Mouse (Mus musculus) thymus, postnatal 10 days (tissue): ENCODE measurements around the gene Rbm19.

Source experiments
- DNase-seq, 2 experiments: peaks; one replicate each; pipeline ENCODE4 v3.0.0; 2021; ENCODE audit warnings: low spot score in 2 of 2

Gene Rbm19

DNA sequence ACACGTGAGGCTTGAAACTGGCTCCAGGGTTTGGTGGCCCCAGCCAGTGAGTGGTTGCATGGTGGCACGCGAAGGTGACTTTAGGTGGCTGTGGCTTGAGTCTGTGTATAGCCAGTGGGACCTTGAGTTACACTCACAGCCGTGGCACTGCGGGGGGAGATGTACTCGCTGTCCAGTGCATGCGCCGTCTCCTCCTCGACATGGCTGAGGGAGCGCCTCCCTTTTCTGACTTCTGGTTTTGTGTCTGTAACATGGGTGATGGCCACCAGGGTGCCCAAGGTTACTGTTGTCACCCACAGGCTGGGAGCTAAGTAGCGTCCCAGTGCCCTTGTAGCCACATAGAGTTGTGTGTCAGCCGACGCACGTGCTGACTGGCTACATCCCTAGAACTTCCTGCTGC, 19.1 kb downstream of the Rbm19 start:
- no peak for DNase-seq

DNA sequence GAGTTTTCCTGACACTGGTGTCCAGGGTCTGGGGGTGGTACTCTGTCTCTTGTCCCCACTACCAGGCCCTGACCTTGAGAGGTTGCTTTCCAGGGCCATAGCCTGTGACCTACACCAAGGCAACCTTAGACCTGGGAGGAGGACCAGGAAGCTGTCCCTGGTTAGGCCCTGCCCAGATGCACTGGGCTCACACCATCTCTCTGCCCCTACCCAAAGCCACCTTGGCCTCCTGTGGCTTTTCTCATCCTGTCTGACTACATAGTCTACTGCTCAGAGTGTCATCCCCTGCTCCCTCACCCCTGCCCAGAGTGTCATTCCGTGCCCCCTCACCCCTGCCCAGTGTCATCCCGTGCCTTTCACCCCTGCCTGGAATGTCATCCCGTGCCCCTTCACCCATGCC, 19.6 kb downstream of the Rbm19 start:
- no peak for DNase-seq

- no peak for DNase-seq
These were observed 20.0 kb downstream of the Rbm19 start for GRCm38 (mm10) chr5:120136236-120136675.

- no peak for DNase-seq
These were observed 20.8 kb downstream of the Rbm19 start for GRCm38 (mm10) chr5:120137038-120137437.

DNA sequence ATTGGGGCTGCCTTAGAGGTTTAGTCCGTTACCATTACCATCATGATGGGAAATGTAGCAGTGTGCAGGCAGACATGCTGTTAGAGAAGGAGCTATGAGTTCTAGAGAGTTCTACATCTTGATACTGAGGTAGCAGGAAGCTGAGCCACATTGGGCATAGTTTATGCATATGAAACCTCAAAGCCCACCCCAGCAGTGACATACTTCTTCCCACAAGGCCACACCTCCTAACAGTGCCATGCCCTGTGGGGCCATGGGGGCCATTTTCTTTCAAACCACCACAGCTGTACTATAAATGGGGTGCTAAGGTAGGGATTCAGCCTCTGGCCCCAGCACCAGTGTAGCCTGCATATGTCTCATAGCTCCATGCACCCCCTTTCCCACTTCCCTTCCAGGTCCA, 21.6 kb downstream of the Rbm19 start:
- no peak for DNase-seq

GRCm38 (mm10) chr5:120138406-120138805, 22.1 kb downstream of the Rbm19 start:
- no peak for DNase-seq

DNA sequence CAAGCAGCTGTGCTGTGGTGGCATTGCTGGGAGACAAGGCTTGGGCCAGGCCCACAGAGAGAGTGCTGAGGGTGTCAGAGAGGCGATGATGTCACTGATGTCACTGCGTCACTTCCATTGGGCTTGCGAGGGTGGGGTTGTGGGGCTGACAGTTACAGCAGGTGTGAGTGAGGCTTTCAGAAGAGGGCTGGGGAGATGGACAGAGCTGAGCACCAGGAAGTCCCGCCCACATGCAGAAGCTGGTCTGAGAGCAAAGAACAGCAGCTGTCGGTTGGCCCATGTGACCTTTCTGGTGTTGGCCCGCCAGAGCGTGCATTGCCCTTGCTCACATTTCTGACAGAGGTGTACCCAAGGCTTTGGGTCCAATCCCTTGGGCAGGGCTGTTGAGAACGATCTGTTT, 23.0 kb downstream of the Rbm19 start:
- DNase-seq = peak; percentile 59 to 70

DNA sequence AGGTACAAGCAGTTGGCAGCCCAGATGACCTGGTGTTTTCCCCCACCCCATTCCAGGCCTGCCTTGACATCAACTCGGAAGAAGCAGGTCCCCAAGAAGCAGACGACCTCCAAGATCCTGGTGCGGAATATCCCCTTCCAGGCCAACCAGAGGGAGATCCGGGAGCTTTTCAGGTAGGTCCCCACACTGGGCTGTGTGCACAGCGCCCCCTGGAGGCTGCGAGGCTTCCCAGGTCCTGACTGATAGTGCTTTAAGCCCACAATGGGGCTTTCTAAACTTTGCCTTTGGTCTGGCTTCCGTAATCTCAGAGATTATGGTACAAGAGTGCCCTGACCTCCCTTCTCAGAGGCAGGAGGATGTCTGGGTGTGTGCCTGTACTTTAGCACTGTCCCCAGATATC, 27.7 kb downstream of the Rbm19 start:
- peak in 1 of 2 experiments; percentile 48 for DNase-seq

DNA sequence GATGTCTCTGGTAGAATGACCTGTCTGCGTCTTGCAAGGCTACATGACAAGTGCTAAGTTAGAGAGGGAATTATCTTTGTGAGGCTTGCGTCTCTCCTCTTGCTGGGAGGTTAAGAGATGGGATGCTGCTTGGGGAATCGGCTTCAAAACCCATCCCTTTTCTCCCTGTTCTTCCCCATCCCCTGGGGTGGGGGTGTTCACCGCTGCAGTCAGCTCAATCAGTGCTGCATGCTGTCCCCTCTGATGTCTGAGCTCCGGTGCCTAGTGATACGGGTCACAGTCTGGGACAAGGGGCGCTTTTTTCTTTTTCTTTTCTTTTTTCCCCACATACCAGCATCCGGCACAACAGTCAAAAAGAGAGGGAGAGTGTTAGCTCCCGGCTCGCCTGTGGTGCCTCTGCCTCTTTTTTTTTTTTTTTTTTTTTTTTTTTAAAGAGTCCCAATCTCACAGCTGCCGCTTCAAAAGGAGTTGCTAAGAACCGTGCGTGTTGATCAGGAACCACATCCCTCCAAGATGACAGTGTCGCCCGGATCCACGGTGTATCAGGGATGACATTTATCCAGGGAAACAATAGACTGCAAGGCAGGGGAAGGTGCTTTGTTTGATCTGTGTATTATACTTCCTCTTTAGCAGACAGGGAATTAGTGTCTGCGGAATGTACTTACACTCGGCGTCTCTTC, 29.2 kb downstream of the Rbm19 start:
- no peak for DNase-seq

DNA sequence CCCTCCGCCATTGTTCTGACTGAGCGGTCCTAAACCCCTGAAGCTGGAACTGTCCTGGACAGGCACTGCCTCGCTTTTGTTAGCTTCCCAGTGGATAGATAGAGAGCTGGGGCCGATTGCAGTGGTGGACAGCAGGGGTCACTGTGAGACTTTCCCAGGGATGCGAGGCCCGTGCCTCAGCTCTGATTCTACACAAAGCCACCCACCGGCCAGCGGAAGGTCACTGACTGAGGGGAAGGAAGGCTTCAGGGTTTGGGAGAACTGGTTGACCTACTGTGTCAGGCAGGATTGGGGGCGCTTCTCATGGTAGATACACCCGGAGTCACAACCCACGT, 29.8 kb downstream of the Rbm19 start:
- DNase-seq = no peak

- DNase-seq = no peak
These were observed 30.6 kb downstream of the Rbm19 start for GRCm38 (mm10) chr5:120146909-120147308.

- DNase-seq = no peak
These were observed 32.0 kb downstream of the Rbm19 start for GRCm38 (mm10) chr5:120148246-120148645.

DNA sequence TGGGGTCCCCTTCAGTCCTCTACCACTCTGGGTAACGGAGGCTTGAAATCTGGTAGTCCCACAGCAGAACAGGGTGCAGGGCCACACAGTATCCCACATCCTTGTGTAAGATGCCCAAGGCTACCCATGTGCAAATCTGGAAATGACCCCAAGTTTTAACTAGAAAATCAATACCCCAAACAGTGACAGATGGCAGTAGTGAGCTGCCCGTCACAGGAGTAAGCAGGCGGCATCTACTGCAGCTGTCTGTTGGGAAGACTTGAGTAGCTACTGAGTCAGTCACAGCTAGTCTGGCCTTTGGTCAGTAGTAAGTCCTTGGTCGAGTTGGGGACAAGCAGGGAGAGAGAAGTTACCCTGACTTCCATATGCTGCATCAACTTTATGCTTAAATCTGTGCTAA, 34.9 kb downstream of the Rbm19 start:
- DNase-seq = no peak

GRCm38 (mm10) chr5:120153140-120153539, 36.9 kb downstream of the Rbm19 start:
- DNase-seq = no peak

DNA sequence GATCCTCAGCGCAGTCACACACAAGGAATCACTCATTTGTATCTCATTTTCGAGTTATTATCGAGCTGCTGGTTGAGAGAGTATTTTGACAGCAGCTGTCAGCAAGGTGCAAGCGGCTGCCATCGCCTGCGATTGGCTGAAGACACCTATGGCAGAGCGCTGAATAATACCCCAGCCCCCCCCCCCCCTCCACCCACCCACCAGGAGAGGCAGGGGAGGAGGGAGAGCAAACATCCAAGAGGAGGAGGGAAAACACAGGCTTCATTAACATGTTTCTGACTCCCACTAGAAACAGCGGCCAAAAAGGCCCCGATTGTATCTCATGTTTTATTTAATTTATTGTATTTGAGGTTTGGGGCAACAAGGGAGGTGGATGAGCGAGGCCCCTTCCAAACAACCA, 39.4 kb downstream of the Rbm19 start:
- no peak for DNase-seq

- DNase-seq = no peak
These were observed 40.1 kb downstream of the Rbm19 start for GRCm38 (mm10) chr5:120156166-120156909.

DNA sequence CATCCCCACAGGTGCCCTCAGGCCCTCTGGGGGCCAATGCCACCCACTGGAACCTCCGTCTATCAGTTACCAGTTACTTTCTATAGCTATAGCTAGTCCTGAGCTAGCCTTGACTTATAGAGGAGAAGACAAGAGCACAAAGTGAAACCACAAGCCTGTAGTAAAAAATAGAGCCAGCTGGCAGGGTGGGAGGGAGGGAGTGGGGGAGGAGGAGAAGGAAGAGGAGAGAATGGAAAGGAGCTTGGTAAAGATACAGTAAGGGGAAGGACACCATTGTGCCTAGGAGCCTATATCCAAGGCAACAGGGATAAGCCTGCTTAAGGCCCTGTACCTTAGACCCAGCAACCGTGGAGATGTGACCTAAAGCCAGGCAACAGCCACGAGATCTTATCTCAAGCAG, 40.9 kb downstream of the Rbm19 start:
- no peak for DNase-seq

DNA sequence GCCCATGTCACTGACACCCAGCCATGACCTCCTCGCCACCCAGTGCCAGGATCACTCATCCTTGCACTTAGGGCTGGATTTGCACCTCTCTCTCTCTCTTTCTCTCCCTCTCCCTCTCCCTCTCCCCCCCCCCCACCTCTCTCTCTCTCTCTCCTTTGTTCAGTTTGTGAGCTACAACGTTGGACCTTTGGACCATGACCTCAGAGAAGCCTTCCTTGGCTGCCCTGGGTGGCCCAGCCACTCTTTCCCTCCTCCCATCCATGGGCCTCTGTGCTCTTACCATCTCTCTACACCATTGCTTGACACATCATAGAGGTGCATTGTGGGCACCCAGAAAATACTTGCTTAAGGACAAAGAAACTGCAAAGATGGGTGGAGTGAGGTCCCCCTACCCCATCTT, 42.2 kb downstream of the Rbm19 start:
- no peak for DNase-seq

GRCm38 (mm10) chr5:120160923-120161658, 44.8 kb downstream of the Rbm19 start:
- DNase-seq = no peak

GRCm38 (mm10) chr5:120162689-120163088, 46.4 kb downstream of the Rbm19 start:
- no peak for DNase-seq

- no peak for DNase-seq
These were observed 47.2 kb downstream of the Rbm19 start for GRCm38 (mm10) chr5:120163428-120163827.

GRCm38 (mm10) chr5:120164450-120164849, 48.2 kb downstream of the Rbm19 start:
- no peak for DNase-seq
